Mouse (Mus musculus): ENCODE data around the gene Gm5741. TPM values are rescaled to one million over a fixed set of nuclear protein-coding genes. Genes with fewer than 3 reads are reported as not detected.
"Not testable (repeated sequence)": the region's sequence is repeated elsewhere in the genome, so short reads cannot be mapped to it uniquely, and the experiment has no call there.

The Gm5741 gene
- total and polyA plus RNA-seq, 3 experiments: 1.0 to 1.8 TPM; not detected in 1

GRCm38 (mm10) chr8:85086238-85086637 lies 18.5 kb upstream of the Gm5741 start:
- ATAC-seq (ENCODE audit: extremely low read depth, insufficient number of reproducible peaks, low FRiP score, poor library complexity, severe bottlenecking): no peak
- H3K4me1 ChIP-seq (ENCODE audit: insufficient read depth, low read depth, low read length): peaks cover 48% of the 10 kb centered on the region
- no peak for DNase-seq (ENCODE audit: low spot score)
- TF ChIP-seq TAL1 (conservative IDR thresholded peaks at IDR 0.05; ENCODE audit: low read depth, low read length) (no peak), GATA2 (IDR thresholded peaks at IDR 0.05; ENCODE audit: borderline replicate concordance, low read depth, low read length) (no peak), POLR2AphosphoS5 (IDR thresholded peaks at IDR 0.05; ENCODE audit: insufficient replicate concordance, low read depth, low read length) (no peak), GATA1 (IDR thresholded peaks at IDR 0.05; ENCODE audit: borderline replicate concordance, low read length) (no peak), CTCF (IDR thresholded peaks at IDR 0.05; ENCODE audit: low read depth, low read length) (no peak)
- no peaks in the 10 kb centered on the region for H3K27me3 ChIP-seq (ENCODE audit: insufficient read depth, low read length)
- H3K4me3 ChIP-seq (ENCODE audit: low read depth, low read length): no peak overlapping the region
- peaks cover 54% of the 10 kb centered on the region for H3K36me3 ChIP-seq (replicated peaks)
- H3K9me3 ChIP-seq (replicated peaks): no peaks in the 10 kb centered on the region

GRCm38 (mm10) chr8:85084633-85085032 lies 16.9 kb upstream of the Gm5741 start:
- no peak for TF ChIP-seq TAL1 (conservative IDR thresholded peaks at IDR 0.05; ENCODE audit: low read depth, low read length)
- TF ChIP-seq GATA2 (IDR thresholded peaks at IDR 0.05; ENCODE audit: borderline replicate concordance, low read depth, low read length): no peak
- TF ChIP-seq GATA1 (IDR thresholded peaks at IDR 0.05; ENCODE audit: borderline replicate concordance, low read length): no peak
- no peak for TF ChIP-seq CTCF (IDR thresholded peaks at IDR 0.05; ENCODE audit: low read depth, low read length)
- TF ChIP-seq POLR2AphosphoS5 (IDR thresholded peaks at IDR 0.05; ENCODE audit: insufficient replicate concordance, low read depth, low read length): no peak
- Histone ChIP-seq H3K27me3 (ENCODE audit: insufficient read depth, low read length) (no peaks in the 10 kb centered on the region), H3K4me1 (ENCODE audit: insufficient read depth, low read depth, low read length) (peaks cover 54% of the 10 kb centered on the region), H3K4me3 (ENCODE audit: low read depth, low read length) (peak overlapping the region; percentile 80; the same call in 1 of the 2 replicates), H3K36me3 (replicated peaks) (peaks cover 52% of the 10 kb centered on the region), H3K9me3 (replicated peaks) (no peaks in the 10 kb centered on the region)
- DNase-seq (ENCODE audit: low spot score): peak; percentile 39
- no peak for ATAC-seq (ENCODE audit: extremely low read depth, insufficient number of reproducible peaks, low FRiP score, poor library complexity, severe bottlenecking)

GRCm38 (mm10) chr8:85083108-85083813 lies 15.5 kb upstream of the Gm5741 start, which contains the start of gene Man2b1:
Gene Man2b1 (plus strand): TSS chr8:85083270.
- no peaks in the 10 kb centered on the region for H3K9me3 ChIP-seq (replicated peaks)
- peak; percentile 85 for DNase-seq (ENCODE audit: low spot score)
- TF ChIP-seq POLR2AphosphoS5 (IDR thresholded peaks at IDR 0.05; ENCODE audit: insufficient replicate concordance, low read depth, low read length): no peak
- TF ChIP-seq GATA1 (IDR thresholded peaks at IDR 0.05; ENCODE audit: borderline replicate concordance, low read length): no peak
- TF ChIP-seq GATA2 (IDR thresholded peaks at IDR 0.05; ENCODE audit: borderline replicate concordance, low read depth, low read length): no peak
- TF ChIP-seq CTCF (IDR thresholded peaks at IDR 0.05; ENCODE audit: low read depth, low read length): no peak
- TF ChIP-seq TAL1 (conservative IDR thresholded peaks at IDR 0.05; ENCODE audit: low read depth, low read length): no peak
- no peaks in the 10 kb centered on the region for H3K27me3 ChIP-seq (ENCODE audit: insufficient read depth, low read length)
- H3K4me3 ChIP-seq (ENCODE audit: low read depth, low read length): peak within 1 kb of the TSS; percentile 80
- ATAC-seq (ENCODE audit: extremely low read depth, insufficient number of reproducible peaks, low FRiP score, poor library complexity, severe bottlenecking): peak; percentile 74
- peaks cover 53% of the 10 kb centered on the region for H3K36me3 ChIP-seq (replicated peaks)
- peaks cover 68% of the 10 kb centered on the region for H3K4me1 ChIP-seq (ENCODE audit: insufficient read depth, low read depth, low read length)

GRCm38 (mm10) chr8:85082169-85082568 lies 14.4 kb upstream of the Gm5741 start:
- not testable (repeated sequence) for H3K9me3 ChIP-seq (replicated peaks); H3K4me3 ChIP-seq (ENCODE audit: low read depth, low read length); DNase-seq (ENCODE audit: low spot score); H3K27me3 ChIP-seq (ENCODE audit: insufficient read depth, low read length); ATAC-seq (ENCODE audit: extremely low read depth, insufficient number of reproducible peaks, low FRiP score, poor library complexity, severe bottlenecking)
- Histone ChIP-seq H3K4me1 (ENCODE audit: insufficient read depth, low read depth, low read length) (peaks cover 70% of the 10 kb centered on the region), H3K36me3 (replicated peaks) (peaks cover 52% of the 10 kb centered on the region)

- H3K4me1 ChIP-seq (ENCODE audit: insufficient read depth, low read depth, low read length): peaks cover 73% of the 10 kb centered on the region
Observed at GRCm38 (mm10) chr8:85081216-85081555, 13.4 kb upstream of the Gm5741 start, which contains the start of gene Wdr83. Gene Wdr83 (minus strand): TSS chr8:85081306.

GRCm38 (mm10) chr8:85080532-85081215 lies 12.9 kb upstream of the Gm5741 start, which contains the start of gene Wdr83os:
Gene Wdr83os (plus strand): TSS chr8:85080740.
- peaks cover 55% of the 10 kb centered on the region for H3K36me3 ChIP-seq (replicated peaks)
- peak within 1 kb of the TSS; percentile 93 for H3K4me3 ChIP-seq (ENCODE audit: low read depth, low read length)
- TF ChIP-seq POLR2AphosphoS5 (IDR thresholded peaks at IDR 0.05; ENCODE audit: insufficient replicate concordance, low read depth, low read length): no peak
- no peak for TF ChIP-seq CTCF (IDR thresholded peaks at IDR 0.05; ENCODE audit: low read depth, low read length)
- no peak for TF ChIP-seq GATA2 (IDR thresholded peaks at IDR 0.05; ENCODE audit: borderline replicate concordance, low read depth, low read length)
- no peak for TF ChIP-seq TAL1 (conservative IDR thresholded peaks at IDR 0.05; ENCODE audit: low read depth, low read length)
- no peak for TF ChIP-seq GATA1 (IDR thresholded peaks at IDR 0.05; ENCODE audit: borderline replicate concordance, low read length)
- no peaks in the 10 kb centered on the region for H3K27me3 ChIP-seq (ENCODE audit: insufficient read depth, low read length)
- H3K9me3 ChIP-seq (replicated peaks): no peaks in the 10 kb centered on the region
- peaks cover 76% of the 10 kb centered on the region for H3K4me1 ChIP-seq (ENCODE audit: insufficient read depth, low read depth, low read length)
- DNase-seq (ENCODE audit: low spot score) (no peak), ATAC-seq (ENCODE audit: extremely low read depth, insufficient number of reproducible peaks, low FRiP score, poor library complexity, severe bottlenecking) (no peak)

More at GRCm38 (mm10) chr8:85081216-85081555, 13.4 kb upstream of the Gm5741 start, which contains the start of gene Wdr83:
- ATAC-seq (ENCODE audit: extremely low read depth, insufficient number of reproducible peaks, low FRiP score, poor library complexity, severe bottlenecking): peak; percentile 76
- DNase-seq (ENCODE audit: low spot score): peak; percentile 88
- Histone ChIP-seq H3K4me3 (ENCODE audit: low read depth, low read length) (peak within 1 kb of the TSS; percentile 93), H3K27me3 (ENCODE audit: insufficient read depth, low read length) (no peaks in the 10 kb centered on the region), H3K36me3 (replicated peaks) (peaks cover 53% of the 10 kb centered on the region), H3K9me3 (replicated peaks) (no peaks in the 10 kb centered on the region)
- TF ChIP-seq TAL1 (conservative IDR thresholded peaks at IDR 0.05; ENCODE audit: low read depth, low read length) (no peak), GATA1 (IDR thresholded peaks at IDR 0.05; ENCODE audit: borderline replicate concordance, low read length) (no peak), POLR2AphosphoS5 (IDR thresholded peaks at IDR 0.05; ENCODE audit: insufficient replicate concordance, low read depth, low read length) (no peak), CTCF (IDR thresholded peaks at IDR 0.05; ENCODE audit: low read depth, low read length) (no peak), GATA2 (IDR thresholded peaks at IDR 0.05; ENCODE audit: borderline replicate concordance, low read depth, low read length) (no peak)

All from G1E (cell line).